Mouse (Mus musculus) frontal cortex, postnatal 36 days (tissue): ENCODE measurements around the gene Clasp1.

Experiments used
- DNase-seq, 2 experiments: peaks; one replicate each; pipeline ENCODE4 v3.0.0; 2022; ENCODE audit warnings: low spot score in 2 of 2

Gene Clasp1

DNA sequence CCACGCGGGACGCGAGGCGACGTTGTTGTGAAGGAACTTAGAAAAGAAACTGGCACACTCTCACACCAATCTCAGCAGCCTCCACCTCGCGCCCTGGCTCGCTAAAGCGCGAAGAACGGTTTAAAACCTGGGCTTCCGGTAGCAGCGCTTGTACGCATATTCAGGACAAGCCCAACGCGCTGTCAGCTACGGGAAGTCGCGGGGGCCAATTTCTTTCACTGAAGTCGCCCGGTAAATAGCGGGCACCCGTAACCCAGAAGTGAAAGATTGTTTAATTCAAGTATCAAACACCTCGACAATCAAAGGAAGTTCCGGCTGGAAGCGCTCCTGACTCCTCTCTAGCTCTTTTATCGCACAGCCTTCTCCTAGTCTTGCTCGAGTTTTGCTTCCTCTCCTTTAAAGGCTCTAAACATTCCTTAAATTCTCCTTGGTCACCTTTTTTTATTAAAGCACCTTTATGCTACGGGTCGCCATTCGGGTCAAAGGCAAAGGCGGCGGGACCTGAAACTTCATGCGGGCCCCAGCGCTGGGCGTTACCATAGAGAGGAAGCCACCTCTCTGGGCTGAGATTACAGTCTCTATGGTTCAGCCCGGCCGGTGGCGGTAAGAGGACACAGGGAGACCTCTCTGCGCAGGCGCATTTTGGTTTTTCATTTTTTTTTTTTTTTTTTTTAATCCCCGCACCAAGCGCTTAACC lies at the start of gene Clasp1:
Clasp1 (plus strand) TSS at position 302 of the 697 bp plus-strand sequence.
- peak; percentile 96 for DNase-seq

DNA sequence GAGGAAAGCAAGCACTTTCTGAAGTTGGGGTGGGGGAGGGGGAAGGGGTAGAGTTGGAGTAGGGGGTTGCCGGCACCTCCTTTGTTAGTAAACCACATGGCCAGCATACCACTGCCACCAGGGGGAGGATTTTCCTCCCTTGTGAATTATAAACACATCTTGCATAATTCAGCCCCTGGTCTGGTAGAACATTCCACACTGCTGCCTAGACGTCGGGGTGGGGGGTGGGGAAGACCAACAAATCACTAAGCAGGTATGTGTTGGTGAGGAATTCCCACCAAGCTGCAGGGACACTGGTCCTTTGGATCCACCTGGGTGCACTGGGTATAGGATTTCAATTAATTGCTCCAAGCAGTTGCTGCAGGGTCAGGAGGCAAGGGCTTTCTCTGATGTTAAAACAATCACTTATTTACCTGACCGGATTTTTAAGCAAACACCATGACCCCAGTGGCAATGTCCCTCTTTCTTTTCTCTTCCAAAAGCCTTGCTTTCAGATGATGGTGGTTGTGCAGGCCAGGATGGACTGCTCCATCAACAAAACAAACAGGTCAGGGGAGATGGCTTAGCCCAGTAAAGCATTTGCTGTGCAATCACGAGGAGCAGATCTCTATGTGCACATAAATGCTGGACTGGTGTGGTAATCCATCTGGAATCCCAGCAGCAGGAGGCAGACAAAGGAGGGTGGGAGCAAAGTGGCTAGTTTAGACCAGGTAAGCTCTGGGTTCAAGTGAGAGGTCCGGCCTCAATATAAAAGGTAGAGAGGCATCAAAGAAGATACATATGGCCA lies 45.0 kb upstream of the Clasp1 start:
- no peak for DNase-seq

DNA sequence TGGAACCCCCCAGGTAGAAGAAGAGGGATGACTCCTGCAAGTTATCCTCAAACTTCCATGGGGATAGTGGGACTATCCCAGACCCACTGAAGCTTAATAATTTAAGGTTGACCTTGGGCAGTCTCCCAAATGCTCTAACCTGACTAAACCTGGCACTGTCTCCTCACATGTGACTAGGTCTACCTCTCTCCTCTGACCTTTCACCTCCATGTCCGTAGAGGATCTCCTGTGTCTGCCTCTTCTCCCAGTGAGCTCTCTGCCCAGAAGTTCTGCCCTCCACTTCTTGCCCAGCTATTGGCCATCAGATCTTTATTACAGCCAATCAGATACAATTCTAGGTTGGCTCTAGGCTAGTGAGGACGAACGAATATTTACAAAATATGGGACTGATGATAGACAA lies 38.9 kb upstream of the Clasp1 start:
- no peak for DNase-seq

DNA sequence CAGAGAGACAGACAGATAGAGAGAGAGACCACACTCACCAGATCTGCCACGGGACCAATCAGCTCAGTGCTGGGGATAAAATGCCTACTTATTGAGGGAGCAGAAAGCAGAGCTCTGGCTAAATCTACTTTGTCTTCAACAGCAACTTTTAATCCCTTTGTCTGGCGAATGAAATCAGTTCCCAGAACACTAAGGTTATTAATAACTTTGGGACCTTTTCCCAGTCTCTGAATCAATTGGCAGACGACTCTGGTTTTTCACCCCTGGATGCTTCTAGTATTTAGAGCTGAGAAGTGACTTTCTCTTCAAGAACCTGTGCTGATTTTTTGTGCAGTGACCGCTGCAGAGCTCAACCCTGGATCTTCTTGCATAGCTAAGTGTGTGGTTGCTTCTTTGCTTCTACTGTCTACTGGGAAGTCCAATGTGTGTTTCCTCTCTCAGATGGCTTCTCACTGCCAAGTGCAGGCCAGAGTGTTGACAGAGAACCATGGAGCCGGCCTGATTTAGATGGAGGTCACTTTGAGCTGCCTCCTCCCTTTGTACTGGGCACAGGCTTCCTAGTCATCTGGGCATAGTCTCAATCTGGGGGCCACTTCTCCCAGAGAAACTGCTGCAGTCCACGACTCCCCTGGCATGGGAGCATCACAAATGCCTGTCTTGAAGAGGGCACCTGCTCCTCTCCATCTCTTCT lies 29.6 kb upstream of the Clasp1 start:
- no peak for DNase-seq

DNA sequence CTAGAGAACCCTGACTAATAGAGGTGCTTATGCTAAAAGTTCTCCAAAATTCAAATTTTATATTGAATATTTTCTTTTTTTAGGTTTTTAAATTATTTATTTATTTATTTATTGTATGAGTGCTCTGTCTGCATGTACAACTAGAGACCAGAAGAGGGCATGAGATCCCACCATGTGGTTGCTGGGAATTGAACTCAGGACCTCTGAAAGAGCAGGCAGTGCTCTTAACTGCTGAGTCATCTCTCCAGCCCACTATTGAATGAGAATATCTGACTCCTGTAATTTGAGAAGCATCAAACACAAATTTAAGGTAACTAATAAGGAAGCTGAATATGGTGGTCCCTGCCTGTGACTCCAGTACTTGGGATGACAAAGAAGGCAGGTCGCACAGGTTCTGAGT lies 20.9 kb upstream of the Clasp1 start:
- no peak for DNase-seq

DNA sequence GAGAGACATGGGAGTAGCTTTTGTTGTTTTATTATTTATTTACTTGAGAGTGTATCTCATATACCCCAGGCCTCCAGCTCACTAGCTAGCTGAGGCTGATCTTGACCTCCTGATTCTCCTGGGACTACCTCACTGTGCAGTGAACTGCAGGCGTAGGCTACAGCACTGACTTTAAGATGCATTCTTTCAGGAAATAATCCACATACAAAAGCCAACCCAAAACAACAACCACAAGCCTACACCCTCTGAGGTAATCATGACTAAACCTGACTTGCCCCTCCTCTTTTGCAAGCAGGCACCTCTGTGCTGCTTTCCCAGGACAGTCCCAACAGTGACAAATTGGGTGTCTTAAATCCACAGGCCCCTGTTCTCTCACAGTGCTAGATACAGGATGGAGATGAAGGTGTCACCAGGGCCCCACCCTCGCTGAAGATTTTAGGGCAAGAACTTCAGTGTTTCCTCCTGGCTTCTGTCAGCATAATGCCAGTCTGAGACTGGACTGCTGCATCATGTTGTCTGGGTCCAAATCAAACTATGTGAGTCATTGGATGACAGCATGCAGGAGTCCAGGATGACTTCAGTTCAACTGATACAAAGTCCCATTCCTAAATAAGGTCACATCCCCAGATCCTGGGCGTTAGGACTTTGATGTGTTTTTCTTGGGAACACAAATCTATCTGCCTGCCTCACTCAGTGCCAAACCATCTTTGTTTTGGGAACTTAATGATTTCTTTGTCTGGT lies 20.0 kb upstream of the Clasp1 start:
- DNase-seq = no peak

DNA sequence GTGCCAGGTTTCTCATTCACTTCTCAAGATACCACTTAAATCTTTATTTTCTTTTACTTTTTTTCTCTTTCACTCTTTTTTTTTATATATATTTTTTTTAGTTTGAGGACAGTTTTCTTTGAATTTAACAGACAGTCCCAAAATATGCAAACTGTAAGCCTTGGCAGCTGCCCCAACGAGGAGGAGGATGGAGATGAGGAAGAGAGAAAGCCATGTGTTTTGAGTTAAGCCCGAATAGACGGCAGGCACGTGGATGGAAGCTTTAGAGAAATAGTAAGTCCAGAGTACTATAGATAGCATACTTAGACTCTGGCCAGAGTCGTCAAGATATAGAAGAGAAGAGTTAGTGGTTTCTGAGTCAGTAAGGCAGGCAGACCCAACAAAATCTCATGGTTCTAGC lies 11.1 kb upstream of the Clasp1 start:
- DNase-seq = peak in 1 of 2 experiments; percentile 13

DNA sequence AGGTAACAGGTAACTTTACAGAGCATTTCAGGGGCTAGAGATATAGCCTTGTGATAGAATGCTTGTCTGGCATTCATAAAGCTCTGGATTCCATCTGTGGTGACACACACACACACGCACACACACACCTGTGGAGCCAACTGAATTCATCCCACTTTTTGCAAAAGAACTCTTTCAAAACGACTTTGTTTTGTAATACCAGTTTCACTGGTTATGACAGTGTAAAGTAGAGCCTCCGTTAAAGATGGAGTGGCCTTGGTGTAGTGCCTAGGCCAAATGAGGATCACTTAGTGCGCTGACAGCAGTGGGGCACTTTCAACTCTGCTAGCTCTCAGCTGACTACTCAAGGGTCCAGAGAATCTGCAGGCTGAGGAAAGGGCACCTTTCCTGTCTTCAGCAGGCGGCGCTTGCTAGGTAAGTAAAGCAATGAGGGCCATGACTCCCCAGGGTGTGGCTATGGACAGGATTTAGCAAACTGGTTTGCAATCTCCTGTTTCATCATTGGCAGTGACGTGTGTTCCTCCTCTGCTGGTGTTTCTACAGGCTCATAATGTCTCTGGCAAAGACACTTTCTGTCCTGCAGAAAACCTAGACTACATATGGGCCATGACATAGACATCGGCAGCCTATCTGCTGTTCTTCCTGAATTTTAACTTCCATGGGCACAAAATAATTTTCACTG lies 8.6 kb upstream of the Clasp1 start:
- no peak for DNase-seq

DNA sequence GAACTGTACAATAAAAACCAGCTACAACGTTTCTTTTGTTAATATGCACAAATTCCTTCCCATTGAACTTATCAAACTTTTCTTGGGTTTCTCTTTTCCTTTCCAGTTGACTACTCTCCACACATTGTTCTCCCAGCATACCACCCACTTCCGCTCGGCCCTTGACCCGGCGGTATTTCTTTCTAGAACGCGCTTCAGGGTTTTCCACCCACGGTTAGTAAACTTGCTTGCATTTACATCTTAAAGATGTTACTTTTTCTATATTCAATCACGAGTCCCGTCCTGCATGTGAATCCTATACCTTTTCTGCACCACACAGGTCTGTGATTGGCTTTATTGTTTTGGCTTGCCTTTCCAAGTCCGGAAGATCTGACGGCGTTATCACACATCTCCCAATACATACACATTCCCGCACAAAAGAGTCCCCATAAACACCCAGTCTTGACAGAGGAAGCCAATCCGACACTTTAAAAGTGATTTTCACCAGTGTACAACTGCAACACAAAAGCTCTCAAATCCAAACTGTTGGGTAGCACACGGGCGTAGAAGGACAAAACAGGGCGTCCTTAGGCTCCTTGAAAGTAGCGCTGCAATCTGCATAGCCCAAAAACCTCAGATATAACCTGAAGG lies 616 bp upstream of the Clasp1 start:
- peak; percentile 62 to 74 for DNase-seq

DNA sequence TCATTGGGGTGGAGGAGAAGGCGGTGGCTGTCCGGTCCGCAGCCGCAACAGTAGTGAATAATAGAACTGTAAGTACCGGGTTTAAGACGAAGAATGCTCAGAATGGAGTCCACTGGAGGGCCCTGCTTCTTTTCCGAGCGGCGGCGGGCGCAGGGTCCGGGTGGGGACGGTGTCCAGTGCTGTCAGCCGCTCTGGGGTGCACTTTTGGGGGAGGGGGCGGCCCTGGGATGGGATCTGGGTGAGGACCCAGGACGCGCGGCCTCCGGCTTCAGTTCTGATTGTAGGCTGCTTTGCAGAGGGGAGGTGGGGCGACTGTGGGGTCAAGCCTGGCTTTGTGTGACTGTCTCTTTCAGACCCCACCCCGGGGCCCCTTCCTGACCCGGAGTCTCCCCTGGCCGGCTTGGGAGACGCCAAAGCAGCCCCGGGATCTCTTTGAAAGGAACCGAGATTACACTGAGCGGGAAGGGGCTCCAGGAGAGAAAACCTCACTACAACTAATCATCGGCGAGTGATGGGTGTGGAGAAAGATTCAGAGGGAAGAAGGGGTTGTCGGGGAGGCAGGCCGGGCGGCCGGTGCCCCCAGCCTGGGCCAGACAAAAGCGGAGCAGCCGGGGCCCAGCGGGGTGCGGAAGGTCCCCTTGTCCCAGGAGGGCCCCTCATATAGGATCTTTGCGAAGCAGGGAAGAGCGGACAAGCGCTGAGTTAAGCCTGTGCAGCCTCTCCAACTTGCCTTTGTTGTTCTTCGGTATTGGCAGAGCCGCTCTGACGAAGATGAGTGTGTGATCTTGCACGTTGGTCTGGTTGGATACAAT lies 802 bp downstream of the Clasp1 start:
- peak; percentile 45 to 48 for DNase-seq

DNA sequence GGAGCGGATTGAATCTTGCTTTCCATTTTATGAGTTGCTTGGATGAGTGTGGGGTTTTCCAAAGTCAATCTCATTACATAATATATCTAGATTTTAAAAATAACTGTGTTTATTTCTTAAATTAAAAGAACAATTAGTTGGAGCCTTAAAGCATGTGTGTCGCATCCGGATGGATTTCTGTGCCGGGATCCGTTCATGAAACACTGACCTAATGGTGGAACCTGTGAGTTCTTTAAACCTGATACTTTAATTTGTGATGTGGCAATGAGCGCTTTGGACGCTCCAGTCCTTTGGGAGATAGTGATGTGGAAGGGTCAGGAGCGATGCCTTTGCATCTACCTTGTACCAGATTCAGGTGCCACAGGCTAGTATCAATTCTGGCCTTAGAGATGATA lies 1.4 kb downstream of the Clasp1 start:
- no peak for DNase-seq

DNA sequence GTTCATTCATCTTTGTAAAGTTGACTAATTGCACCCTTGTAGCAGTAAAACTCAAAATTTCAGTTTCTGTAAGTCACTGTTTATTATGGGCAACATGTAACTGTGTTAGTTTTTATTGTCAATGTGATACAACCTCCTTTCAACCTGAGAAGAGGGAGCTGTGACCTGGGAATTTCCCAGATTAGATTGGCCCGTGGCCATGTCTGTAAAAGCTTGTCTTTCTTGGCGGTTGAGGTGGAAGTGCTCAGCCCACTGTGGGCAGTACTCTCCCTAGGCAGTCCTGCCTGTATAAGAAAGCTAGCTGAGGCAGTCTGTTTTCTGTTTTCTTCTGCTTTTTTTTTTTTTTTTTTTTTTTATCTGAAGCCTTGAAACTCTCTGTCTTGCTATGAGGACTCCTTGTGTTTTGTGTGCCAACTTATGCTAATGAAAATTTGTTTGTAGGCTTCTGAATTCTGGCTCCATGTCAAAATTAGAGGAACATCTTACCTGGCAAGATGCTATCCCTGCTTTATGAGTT lies 2.1 kb downstream of the Clasp1 start:
- DNase-seq = no peak

DNA sequence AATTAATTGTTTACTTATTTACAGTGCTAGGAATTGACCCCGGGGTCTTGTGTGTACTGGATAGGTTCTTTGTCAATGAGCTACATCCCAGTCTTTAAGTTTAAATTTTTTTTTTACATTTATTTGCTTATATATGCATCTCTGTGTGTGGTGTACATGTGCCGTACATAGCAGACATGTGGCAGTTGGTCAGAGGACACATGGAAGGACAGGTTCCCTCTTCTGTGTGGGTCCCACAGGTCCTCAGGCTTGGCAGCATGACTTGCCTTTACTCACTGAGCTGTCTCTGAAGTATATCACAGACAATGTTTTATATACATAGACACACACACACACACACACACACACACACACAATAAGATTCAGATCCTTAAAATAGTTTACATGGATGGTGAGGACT lies 3.4 kb downstream of the Clasp1 start:
- no peak for DNase-seq

DNA sequence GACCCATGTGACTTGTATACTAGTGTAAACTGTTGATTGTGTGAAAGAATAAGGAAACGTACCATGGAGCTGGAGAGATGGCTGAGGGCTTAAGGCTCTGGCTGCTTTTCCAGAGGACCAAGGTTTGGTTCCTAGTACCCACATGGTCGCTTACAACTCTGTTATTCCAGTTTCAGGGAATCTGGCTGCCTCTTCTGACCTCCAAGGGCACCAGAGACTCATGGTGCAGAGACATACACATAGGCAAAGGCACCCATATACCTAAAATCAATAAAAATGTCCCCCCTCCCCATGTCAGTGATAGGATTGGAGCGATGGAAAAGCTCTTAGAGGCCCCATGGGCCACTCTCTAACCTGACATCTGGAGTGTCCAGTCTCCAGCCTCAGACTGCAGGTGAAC lies 5.1 kb downstream of the Clasp1 start:
- no peak for DNase-seq

DNA sequence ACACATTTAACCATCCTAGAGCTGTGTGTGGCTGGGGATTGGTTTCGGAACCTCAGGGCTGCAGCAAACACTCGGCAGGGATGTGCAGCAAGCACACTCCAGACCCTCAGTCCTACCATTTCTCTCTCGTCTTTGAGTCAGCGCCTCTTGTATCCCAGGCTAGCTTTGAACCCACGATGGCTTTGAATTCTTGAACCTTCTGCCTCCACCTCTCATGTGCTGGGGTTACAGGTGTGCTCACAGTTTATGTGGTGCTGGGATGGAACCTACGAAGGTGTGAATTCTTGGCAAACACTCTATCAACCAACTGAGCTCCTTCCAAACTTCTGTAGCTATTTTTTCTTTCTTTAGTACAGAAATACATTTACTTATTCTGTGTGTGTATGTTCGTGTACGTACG lies 9.0 kb downstream of the Clasp1 start:
- no peak for DNase-seq

DNA sequence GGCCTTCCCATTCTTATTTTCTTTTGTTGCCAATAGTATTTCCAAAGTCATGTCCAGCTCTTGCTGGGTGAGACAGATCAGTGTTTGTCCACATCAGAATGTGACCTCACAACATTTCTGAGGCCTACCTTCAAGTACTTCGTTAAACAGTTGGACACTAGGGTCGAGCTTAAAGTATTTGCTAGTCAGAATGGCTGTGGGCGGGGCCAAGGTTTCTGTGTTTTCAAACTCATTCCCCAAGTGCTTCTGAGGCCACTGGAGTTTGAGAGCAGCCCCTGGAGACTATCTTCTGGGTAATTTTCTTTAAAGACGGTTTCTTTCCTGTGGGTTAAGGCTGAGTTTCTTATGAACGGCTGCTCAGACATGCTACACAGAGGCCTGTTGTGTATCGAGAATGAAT lies 9.7 kb downstream of the Clasp1 start:
- DNase-seq = no peak

DNA sequence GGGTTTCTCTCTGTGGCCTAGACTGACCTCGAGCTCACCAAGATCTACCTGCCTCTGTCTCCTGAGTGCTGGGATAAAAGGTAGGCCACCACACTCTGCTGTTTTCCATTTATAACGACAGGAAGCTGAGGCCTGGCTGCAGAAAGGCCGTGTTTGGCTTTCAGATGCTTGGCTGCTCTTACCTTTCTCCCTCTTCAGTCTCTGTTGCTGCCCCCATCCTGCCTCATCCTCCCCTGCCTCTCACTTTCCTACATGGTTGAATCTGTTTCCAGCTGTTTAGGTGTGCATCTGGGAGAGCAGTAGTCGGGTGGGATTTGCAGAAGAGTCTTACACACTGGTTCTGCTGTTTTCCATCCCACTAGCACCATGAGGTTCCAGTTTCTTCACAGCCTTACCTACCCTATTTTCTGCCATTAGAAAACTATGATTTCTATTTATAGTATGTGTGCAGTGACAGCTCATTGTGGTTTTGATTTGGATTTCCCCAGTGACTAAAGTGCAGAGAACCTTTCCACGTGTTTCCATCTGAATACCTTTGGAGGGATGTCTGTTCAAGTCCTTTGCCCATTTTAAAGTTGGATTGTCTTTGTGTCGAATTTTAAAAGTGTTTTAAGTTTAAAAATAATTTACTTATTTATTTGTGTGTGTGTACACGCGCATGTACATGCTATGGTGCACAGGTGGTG lies 10.9 kb downstream of the Clasp1 start:
- no peak for DNase-seq

DNA sequence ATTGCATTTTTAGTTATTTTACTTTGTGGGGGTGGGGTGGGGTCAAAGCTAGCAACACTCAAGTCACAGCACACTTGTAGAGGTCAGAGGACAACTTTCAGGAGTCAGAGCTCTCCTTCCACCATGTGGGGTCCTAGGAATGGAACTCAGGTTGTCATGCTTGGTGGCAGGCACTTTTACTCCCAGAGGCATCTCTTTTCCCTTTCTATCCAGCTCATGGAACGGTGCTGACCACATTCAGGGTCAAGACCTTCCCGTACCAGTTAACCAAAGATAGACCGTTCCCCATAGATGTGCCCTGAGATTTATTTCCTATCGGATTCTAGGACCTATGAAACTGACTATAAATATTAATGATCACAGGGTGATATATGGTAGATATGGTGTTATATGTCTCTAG lies 13.1 kb downstream of the Clasp1 start:
- no peak for DNase-seq

DNA sequence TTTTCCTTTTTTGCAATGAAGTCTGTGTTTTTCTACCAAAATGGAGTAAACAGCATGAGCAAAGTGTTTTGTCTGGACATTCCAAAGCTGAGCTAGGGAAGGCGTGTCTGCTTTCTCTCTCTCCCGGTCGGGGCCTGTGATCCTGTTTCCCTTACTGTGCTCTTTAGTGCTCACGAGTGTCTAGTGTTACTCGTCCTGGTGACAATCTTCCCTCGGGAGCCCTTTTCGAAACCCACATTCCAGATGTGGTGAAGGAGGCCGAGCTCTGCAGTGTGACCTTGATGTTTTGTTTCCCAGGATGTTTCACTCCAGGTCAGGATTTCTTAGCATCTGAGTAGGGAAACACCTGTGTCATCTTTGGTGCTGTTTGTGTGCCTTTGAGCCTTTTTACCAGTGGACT lies 13.7 kb downstream of the Clasp1 start:
- DNase-seq = no peak
